Mouse (Mus musculus): ENCODE data around the gene Trpv1. TPM values are rescaled to one million over a fixed set of nuclear protein-coding genes. Genes with fewer than 3 reads are reported as not detected.

Gene Trpv1
- polyA plus RNA-seq, 1 experiment = 0.01 TPM

- Histone ChIP-seq H3K4me3 (ENCODE audit: insufficient read depth, poor library complexity, severe bottlenecking) (no peak overlapping the region), H3K27me3 (ENCODE audit: control insufficient read depth, insufficient read depth, insufficient read length) (no peaks in the 10 kb centered on the region), H3ac (ENCODE audit: control insufficient read depth, insufficient read length, low read depth) (no peak overlapping the region), H3K79me3 (ENCODE audit: low read depth) (no peaks in the 10 kb centered on the region), H3K79me2 (ENCODE audit: control insufficient read depth, insufficient read depth) (no peaks in the 10 kb centered on the region), H3K36me3 (ENCODE audit: control insufficient read depth, insufficient read depth) (no peaks in the 10 kb centered on the region)
- TF ChIP-seq CEBPB (IDR thresholded peaks at IDR 0.05; ENCODE audit: low read depth) = peak; percentile 71
- TF ChIP-seq MYOG (IDR thresholded peaks at IDR 0.05; ENCODE audit: control insufficient read depth, extremely low read depth, insufficient read length) = no peak
These were observed 49.8 kb downstream of the Trpv1 start for GRCm38 (mm10) chr11:73283926-73284325.

GRCm38 (mm10) chr11:73284351-73284750 lies 50.3 kb downstream of the Trpv1 start:
- Histone ChIP-seq H3K27me3 (ENCODE audit: control insufficient read depth, insufficient read depth, insufficient read length) (no peaks in the 10 kb centered on the region), H3K79me3 (ENCODE audit: low read depth) (no peaks in the 10 kb centered on the region), H3K79me2 (ENCODE audit: control insufficient read depth, insufficient read depth) (no peaks in the 10 kb centered on the region), H3K4me3 (ENCODE audit: insufficient read depth, poor library complexity, severe bottlenecking) (no peak overlapping the region), H3K36me3 (ENCODE audit: control insufficient read depth, insufficient read depth) (no peaks in the 10 kb centered on the region), H3ac (ENCODE audit: control insufficient read depth, insufficient read length, low read depth) (no peak overlapping the region)
- TF ChIP-seq MYOD1 (IDR thresholded peaks at IDR 0.05; ENCODE audit: control insufficient read depth, insufficient read length, low read depth) = no peak
- no peak for TF ChIP-seq CTCF (IDR thresholded peaks at IDR 0.05; ENCODE audit: control insufficient read depth, insufficient read depth, insufficient read length)
- peak; percentile 79 for TF ChIP-seq CEBPB (IDR thresholded peaks at IDR 0.05; ENCODE audit: low read depth)
- TF ChIP-seq MYOG (IDR thresholded peaks at IDR 0.05; ENCODE audit: control insufficient read depth, extremely low read depth, insufficient read length) = no peak
- TF ChIP-seq USF1 (IDR thresholded peaks at IDR 0.05; ENCODE audit: low read depth) = no peak
- no peak for TF ChIP-seq FOSL1 (IDR thresholded peaks at IDR 0.05; ENCODE audit: insufficient read depth, low read length, poor library complexity, severe bottlenecking)
- no peak for TF ChIP-seq MAX (IDR thresholded peaks at IDR 0.05)

DNA sequence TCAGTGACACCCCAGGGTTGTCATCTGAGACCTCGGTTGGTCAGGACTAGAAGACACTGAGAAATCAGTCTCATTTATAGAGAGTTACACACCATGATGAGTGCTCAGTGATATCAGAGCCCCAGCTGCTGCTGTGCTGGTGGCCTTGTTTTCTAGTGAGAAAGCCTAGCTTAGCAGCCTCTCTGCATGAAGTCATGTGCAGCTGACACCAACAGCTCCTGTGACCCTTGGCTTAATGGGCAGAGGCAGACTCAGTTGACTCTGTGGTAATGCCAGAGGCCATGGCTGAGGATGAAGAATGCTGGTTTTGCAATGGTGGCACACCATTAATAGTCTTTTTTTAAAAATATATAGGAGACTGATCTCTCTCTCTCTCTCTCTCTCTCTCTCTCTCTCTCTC lies 55.5 kb downstream of the Trpv1 start:
- no peaks in the 10 kb centered on the region for H3K36me3 ChIP-seq (ENCODE audit: control insufficient read depth, insufficient read depth)
- H3ac ChIP-seq (ENCODE audit: control insufficient read depth, insufficient read length, low read depth) = no peak overlapping the region
- H3K27me3 ChIP-seq (ENCODE audit: control insufficient read depth, insufficient read depth, insufficient read length) = no peaks in the 10 kb centered on the region
- no peak for TF ChIP-seq CTCF (IDR thresholded peaks at IDR 0.05; ENCODE audit: control insufficient read depth, insufficient read depth, insufficient read length)
- TF ChIP-seq CEBPB (IDR thresholded peaks at IDR 0.05; ENCODE audit: low read depth) = no peak
- TF ChIP-seq USF1 (IDR thresholded peaks at IDR 0.05; ENCODE audit: low read depth) = no peak
- no peak for TF ChIP-seq MYOG (IDR thresholded peaks at IDR 0.05; ENCODE audit: control insufficient read depth, extremely low read depth, insufficient read length)
- no peak for TF ChIP-seq MAX (IDR thresholded peaks at IDR 0.05)
- no peak for TF ChIP-seq FOSL1 (IDR thresholded peaks at IDR 0.05; ENCODE audit: insufficient read depth, low read length, poor library complexity, severe bottlenecking)
- TF ChIP-seq MYOD1 (IDR thresholded peaks at IDR 0.05; ENCODE audit: control insufficient read depth, insufficient read length, low read depth) = no peak
- H3K4me3 ChIP-seq (ENCODE audit: insufficient read depth, poor library complexity, severe bottlenecking) = no peak overlapping the region
- H3K79me2 ChIP-seq (ENCODE audit: control insufficient read depth, insufficient read depth) = no peaks in the 10 kb centered on the region
- no peaks in the 10 kb centered on the region for H3K79me3 ChIP-seq (ENCODE audit: low read depth)

DNA sequence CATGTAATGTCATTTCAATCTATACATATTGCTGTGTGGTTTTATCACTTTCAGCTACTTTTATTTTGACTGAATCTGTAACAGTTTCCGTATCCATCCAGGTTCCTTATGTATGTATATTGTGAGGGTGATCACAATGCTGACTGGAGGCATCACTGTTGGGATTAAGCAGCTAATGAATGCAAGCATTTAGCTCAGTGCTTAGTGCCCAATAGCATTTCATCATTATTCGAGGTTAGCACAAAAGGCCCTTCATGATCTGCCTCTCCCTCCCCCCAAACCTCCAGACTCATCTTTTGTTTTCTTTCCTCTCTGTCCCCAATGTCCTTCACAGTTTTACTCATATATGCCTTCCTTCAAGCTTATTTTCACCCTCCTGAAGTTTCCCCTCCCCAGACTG lies 69.0 kb downstream of the Trpv1 start:
- Histone ChIP-seq H3K79me3 (ENCODE audit: low read depth) (no peaks in the 10 kb centered on the region), H3K36me3 (ENCODE audit: control insufficient read depth, insufficient read depth) (no peaks in the 10 kb centered on the region), H3K4me3 (ENCODE audit: insufficient read depth, poor library complexity, severe bottlenecking) (no peak overlapping the region), H3K79me2 (ENCODE audit: control insufficient read depth, insufficient read depth) (no peaks in the 10 kb centered on the region), H3K27me3 (ENCODE audit: control insufficient read depth, insufficient read depth, insufficient read length) (no peaks in the 10 kb centered on the region), H3ac (ENCODE audit: control insufficient read depth, insufficient read length, low read depth) (no peak overlapping the region)
- TF ChIP-seq MYOD1 (IDR thresholded peaks at IDR 0.05; ENCODE audit: control insufficient read depth, insufficient read length, low read depth) (no peak), FOSL1 (IDR thresholded peaks at IDR 0.05; ENCODE audit: insufficient read depth, low read length, poor library complexity, severe bottlenecking) (no peak), MAX (IDR thresholded peaks at IDR 0.05) (no peak), USF1 (IDR thresholded peaks at IDR 0.05; ENCODE audit: low read depth) (no peak), CEBPB (IDR thresholded peaks at IDR 0.05; ENCODE audit: low read depth) (no peak), CTCF (IDR thresholded peaks at IDR 0.05; ENCODE audit: control insufficient read depth, insufficient read depth, insufficient read length) (no peak), MYOG (IDR thresholded peaks at IDR 0.05; ENCODE audit: control insufficient read depth, extremely low read depth, insufficient read length) (no peak)

Other genes with a start within 250 kb of the Trpv1 start
- gene P2rx1, start 235.2 kb upstream of the Trpv1 start, polyA plus RNA-seq (2012; fragmentation: generic; extraction: Trizol) = 0.05 TPM
- 7.7 TPM for gene Camkk1, start 215.3 kb upstream of the Trpv1 start, polyA plus RNA-seq (2012; fragmentation: generic; extraction: Trizol)
- gene Ncbp3, start 186.5 kb upstream of the Trpv1 start, polyA plus RNA-seq (2012; fragmentation: generic; extraction: Trizol) = 3.6 TPM
- gene Itgae, start 143.7 kb upstream of the Trpv1 start, polyA plus RNA-seq (2012; fragmentation: generic; extraction: Trizol) = 0.05 TPM
- gene Haspin, start 96.0 kb upstream of the Trpv1 start, polyA plus RNA-seq (2012; fragmentation: generic; extraction: Trizol) = 9.4 TPM
- gene P2rx5, start 73.9 kb upstream of the Trpv1 start, polyA plus RNA-seq (2012; fragmentation: generic; extraction: Trizol) = 1.0 TPM
- 71.6 TPM for gene Emc6, start 57.3 kb upstream of the Trpv1 start, polyA plus RNA-seq (2012; fragmentation: generic; extraction: Trizol)
- 159 TPM for gene Tax1bp3, start 57.2 kb upstream of the Trpv1 start, polyA plus RNA-seq (2012; fragmentation: generic; extraction: Trizol)
- 4.2 TPM for gene Ctns, start 35.2 kb upstream of the Trpv1 start, polyA plus RNA-seq (2012; fragmentation: generic; extraction: Trizol)
- 0.28 TPM for gene Shpk, start 34.8 kb upstream of the Trpv1 start, polyA plus RNA-seq (2012; fragmentation: generic; extraction: Trizol)
- under 0.01 TPM for gene Trpv3, start 33.1 kb downstream of the Trpv1 start, polyA plus RNA-seq (2012; fragmentation: generic; extraction: Trizol)
- gene Aspa, start 95.3 kb downstream of the Trpv1 start, polyA plus RNA-seq (2012; fragmentation: generic; extraction: Trizol) = 0.60 TPM
- gene Gm49340, start 95.4 kb downstream of the Trpv1 start, polyA plus RNA-seq (2012; fragmentation: generic; extraction: Trizol) = not detected
- not detected for gene Spata22, start 95.4 kb downstream of the Trpv1 start, polyA plus RNA-seq (2012; fragmentation: generic; extraction: Trizol)
- gene Olfr20, start 116.5 kb downstream of the Trpv1 start, polyA plus RNA-seq (2012; fragmentation: generic; extraction: Trizol) = not detected
- not detected for gene Olfr376, start 137.0 kb downstream of the Trpv1 start, polyA plus RNA-seq (2012; fragmentation: generic; extraction: Trizol)
- gene Olfr1, start 165.3 kb downstream of the Trpv1 start, polyA plus RNA-seq (2012; fragmentation: generic; extraction: Trizol) = not detected
- not detected for gene Olfr378, start 194.2 kb downstream of the Trpv1 start, polyA plus RNA-seq (2012; fragmentation: generic; extraction: Trizol)
- gene Olfr380, start 223.2 kb downstream of the Trpv1 start, polyA plus RNA-seq (2012; fragmentation: generic; extraction: Trizol) = not detected

All from C2C12 (cell line).